Mouse (Mus musculus): ENCODE measurements around the gene Il27ra.
A peak's percentile ranks its signal among the peaks of the same experiment; 100 is the strongest.

Gene Il27ra

DNA sequence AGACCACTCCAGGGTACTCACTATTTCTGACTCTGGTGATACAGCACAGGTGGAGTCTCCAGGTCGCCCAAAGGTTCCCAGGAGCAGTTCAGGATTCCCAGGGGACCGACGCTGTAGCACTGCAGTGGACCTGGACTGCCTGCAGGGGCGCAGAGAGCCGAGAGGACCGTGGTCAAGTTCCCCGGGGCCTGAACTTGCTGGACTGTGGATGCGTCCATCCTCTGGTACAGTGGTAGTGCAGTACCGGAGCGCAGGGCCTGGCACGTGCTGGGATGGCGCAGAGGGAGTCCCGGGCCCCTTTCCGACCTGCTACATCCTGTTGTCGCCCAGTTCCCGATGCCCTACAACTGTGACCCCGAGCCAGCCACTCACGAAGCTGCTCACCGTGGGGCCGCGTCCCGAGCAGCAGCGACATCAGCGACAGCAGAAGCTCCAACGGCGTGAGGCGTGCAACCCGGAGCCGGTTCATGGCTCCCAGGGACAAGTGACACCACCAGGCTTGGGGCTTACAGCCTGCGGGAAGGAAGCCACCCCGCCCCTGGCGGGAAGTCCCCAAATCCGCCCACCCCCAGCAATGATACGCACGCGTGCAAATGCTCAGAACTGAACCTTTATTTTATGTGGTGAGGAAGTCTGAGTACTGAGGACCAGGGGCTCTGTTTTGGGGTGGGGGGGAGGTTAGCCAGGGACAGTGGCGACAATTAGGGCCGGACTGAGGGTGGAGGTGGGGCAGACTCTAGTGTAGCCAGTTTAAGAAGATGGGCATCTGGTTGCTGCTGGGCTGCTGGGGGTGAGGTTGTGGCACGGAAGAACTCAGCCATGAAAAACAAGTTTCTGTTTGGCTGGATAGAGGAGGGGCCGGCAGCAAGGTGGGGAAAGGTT is at the start of gene Il27ra:
Il27ra (minus strand) TSS at position 524 of the 882 bp plus-strand sequence.
- peak; percentile 32 to 60 for DNase-seq (ENCODE audit: low spot score in 2 of 2)

DNA sequence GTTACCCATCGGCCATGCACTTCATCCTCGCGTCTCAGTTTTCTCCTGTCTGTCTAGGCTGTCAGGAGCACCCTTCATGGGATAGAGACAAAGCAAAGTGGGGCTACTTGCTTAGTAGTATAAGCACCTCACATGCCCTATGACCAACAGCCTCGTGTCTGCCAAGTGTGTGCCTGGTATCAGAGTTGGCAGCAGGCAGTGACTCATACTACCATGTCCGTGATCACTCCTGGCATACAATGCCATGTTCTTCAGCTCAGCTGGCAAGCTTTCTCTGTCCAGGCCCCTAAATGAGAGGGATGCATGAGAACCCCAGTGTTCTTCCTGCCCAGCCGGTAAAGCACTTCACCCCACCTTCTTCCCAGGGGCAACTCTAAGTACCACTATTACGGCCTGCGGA is 48.2 kb upstream of the Il27ra start:
- no peak for DNase-seq (ENCODE audit: low spot score in 2 of 2)

DNA sequence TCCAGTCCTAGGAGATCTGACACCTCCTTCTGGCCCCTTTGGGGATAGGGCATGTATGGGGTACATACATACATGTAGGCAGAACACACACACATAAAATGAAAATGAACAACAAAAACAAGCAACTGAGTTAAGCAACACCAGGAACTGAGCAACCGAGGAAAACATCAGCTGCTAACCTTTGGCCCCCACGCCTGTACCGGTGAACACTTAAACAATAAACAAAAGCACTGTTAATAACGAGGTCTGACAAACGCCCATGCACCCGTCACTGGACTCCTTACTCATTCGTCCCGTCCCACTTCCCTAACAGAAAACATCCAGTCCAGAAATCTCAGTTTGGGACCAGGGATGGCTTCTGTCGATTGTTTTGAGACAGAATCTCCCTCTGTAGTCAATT is 46.9 kb upstream of the Il27ra start:
- no peak for DNase-seq (ENCODE audit: low spot score in 2 of 2)

DNA sequence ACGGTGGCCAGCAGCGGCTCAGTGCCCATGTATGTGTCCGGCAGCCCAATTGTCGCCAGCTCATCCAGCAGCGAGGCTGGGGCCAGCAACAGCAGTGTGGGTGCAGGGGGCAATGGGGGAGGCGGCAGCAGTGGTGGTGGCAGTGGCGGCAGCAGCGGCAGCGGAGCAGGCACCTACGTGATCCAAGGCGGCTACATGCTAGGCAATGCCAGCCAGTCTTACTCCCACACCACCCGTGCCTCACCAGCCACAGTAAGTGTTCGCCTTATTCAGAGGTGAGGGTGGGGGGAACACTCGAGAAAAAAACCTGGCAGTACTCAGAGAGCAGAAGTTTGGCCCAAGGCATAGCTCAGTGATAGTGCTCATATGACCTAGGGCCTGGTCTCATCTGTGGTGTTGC is 45.4 kb upstream of the Il27ra start:
- no peak for DNase-seq (ENCODE audit: low spot score in 2 of 2)

DNA sequence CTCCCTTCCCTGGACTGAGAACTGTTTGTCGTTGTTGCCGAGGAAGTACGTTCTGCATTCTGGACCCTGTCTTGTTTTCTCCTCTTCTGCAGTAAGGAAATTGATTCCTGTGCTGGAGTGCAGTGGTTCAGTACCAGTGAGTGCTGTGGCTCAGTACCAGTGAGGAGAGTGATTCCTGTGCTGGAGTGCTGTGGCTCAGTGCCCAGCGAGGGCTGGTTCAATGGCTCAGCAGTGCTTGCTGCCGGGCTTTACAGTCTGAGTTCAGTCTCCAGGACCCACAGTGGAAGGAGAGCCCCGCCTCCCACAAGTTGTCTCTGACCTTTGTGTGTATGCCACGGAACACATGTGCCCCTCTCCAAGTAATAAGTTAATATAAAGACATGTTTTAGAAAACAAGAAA is 44.8 kb upstream of the Il27ra start:
- no peak for DNase-seq (ENCODE audit: low spot score in 2 of 2)

DNA sequence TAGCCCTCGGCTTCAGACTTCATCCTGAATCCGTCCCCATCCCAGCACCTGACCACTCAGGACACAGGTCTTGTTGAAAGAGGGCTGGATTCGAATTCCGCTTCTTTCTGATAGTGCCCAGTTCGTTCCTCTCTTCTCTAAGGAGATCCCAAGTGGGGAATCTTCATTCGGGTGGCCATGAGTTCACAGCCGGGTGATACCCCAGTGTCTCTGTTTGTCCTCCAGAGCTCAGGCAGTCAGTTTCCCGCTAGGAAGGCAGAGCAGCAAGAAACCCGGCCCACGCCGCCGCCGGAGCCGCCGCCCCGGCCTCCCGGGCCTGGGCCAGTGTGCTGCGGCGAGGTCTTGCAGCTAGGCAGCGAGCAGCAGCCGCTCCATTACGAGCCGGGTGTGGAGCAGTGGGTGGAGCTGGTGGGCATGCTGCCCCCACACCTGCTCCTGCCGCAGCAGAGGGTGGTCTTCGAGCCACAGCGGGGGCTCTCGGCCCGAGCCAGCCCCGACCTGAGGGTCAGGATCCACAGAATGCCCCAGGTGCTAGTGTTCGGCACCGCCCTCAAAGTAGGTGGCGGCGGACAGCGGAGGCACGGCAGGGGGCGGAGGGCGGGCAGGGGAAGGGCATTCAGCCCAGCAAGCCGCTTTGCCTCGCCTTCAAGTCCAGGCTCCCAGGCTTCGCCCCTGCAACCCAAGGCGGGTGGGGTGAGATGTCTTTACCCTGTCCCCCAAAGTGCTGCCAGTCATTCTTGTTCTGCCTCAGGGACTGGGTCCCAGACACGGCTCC is 42.1 kb upstream of the Il27ra start:
- no peak for DNase-seq (ENCODE audit: low spot score in 2 of 2)

DNA sequence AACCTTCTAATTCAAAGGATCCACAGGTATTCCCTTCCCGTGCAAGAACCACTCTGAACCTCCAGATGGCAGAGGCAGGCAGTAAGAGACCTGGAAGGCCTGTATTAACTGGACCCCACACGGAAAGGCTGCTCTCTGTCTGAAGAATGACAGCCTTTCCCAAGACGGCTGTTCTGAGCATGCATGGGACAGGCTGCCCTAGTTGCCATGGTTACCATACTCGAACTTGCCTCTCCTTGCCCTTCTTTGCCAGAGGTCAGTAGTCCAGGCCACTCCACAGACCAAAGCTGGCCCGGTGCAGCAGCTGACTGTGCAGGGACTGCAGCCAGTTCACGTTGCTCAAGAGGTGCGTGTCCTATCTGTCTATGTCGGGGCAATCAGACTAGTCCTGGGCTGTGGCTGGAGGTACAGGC is 41.4 kb upstream of the Il27ra start:
- DNase-seq (ENCODE audit: low spot score in 2 of 2) = no peak

DNA sequence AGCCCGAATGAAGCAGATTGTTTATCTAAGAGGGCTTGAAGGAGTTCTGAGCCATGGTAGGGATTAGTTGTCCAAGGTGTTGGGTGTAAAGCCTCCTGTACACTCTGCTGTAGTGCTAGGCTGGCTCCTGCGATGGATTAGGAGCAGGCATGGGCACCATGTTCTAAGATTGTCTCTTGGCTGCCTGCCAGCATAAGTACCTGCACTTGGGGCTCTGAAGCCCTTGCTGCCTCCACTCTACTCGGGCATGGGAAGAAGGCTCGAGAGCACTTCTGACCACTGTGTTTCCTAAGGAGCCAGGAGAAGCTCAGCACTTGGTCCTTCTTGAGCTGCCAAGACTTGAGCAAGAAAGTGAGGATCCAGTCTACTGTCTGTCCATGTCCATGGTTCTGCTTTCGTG is 36.8 kb upstream of the Il27ra start:
- DNase-seq (ENCODE audit: low spot score in 2 of 2) = no peak

DNA sequence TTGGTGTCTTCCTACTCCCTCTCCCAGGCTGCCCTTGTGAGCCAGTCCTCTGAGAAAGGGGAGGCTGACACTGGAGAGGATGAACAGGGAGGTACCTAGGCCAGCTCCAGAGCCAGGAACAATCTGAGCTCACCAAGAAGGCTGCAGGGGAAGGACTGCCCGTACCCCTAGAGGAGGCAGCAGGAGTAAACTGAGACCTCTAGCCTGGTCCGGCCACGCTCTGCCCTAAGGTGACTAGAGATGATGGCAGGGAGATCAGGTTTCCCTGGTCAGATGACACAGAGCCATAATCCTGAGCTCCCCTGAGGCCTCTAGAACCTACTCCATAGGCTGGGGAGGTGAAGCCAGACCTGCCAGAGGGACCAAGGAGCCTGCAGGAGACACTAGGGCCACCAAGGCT is 34.5 kb upstream of the Il27ra start:
- DNase-seq (ENCODE audit: low spot score in 2 of 2) = no peak

DNA sequence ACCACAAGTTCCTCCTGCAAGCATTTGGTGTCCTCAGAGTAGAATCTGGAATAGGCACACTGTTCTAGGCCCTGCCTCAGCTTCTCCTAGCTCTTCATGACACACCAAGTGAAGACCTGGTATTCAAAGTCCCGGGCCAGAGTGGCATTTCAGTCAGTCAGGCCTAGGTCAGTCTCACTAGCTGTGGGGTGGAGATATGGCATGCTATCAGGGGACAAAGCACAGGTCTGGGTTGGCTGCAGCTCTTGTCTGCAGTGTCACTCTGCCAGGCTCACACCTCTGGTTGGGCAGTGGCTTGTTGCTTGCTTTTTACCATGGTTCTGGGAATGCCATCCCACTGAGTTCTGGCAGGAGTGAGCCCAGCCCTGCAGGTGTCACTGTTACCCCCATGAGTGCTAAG is 34.0 kb upstream of the Il27ra start:
- no peak for DNase-seq (ENCODE audit: low spot score in 2 of 2)

DNA sequence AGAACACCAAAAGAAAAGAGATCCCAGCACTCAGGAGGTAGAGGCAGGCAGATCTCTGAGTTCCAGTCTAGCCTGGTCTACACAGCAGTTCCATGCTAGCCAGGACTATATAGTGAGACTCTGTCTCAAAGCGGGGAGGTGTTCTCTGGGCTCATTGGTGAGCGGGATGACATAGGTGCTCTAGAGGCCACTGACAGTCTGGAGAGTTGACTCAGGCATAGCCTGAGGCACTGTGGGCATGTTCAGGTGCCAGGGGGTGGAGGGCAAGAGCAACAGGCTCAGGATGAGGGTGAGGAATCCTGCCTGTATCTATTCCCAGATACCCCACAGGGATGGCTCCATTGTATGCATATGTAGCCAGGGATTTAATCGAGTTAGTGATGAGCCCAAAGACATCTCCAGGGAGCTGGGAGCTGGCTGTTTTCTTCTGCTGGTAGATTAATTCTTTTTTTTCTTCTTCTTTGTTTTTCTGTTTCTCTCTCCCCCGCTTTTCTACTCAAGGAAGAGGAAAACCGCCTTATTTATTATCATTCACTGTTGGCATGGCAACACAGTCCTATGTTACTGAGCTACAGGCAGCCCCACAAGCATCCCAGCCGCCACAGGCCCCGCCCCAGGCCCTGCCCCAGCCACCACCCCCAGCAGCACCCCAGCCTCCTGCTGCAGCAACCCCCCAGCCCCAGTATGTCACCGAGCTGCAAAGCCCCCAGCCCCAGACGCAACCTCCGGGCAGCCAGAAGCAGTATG is 31.0 kb upstream of the Il27ra start:
- no peak for DNase-seq (ENCODE audit: low spot score in 2 of 2)

DNA sequence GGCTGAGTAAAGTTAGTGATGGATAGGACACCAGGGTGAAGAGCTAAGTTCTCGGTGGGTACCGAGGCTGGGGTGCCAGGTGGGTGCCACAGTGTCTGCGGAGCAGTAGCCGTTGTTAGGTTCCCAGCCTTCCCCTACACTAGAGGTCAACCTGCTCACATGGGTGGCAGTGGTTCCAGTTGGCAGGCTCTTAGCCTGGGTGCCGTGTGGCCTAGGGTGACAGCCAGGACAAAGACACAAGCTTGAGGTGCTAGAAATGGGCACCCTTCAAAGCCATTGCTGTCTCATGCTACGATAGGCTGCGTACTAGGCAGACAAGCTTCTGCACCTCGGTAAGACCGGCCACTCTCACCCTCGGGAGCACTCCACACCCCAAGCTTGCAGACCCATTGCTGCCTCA is 29.9 kb upstream of the Il27ra start:
- no peak for DNase-seq (ENCODE audit: low spot score in 2 of 2)

DNA sequence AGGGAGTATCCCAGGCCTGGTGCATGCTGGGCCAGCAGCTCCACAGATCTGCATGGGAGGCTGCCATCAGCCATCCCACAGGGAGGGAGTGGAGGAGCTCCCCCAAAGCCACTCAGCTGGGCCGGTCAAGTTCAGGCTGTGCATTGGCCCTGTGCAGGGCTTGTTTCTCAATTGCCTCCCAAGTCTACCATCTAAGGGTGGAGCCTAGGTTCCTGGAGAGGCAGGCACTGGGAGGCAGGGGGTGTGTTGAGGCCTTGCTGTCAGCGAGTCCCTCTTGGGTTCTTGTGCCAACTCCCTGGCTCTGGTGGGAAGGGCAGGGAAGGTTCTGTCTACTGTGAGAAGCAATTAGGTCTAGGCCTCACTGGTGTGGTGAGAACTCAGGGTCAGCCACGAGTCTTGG is 29.5 kb upstream of the Il27ra start:
- DNase-seq (ENCODE audit: low spot score in 2 of 2) = no peak

DNA sequence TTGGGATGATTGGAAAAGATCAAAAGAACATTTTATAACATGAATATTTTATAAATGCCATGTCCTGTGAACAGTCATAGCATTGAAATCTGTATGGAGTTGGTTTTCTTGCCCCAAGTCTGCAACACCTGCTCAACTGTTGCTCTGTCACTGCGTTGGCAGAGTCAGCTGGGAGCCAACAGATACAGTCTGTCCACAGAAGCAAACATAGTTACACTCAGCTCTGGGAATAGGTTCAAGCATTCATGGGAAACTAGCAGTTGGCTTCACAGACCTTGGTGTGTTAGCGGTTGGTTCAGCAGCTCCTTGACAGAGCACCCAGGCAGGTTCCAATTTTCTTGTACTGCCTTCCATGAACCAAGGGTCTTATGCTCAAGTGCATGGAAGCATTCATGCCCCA is 28.3 kb upstream of the Il27ra start:
- no peak for DNase-seq (ENCODE audit: low spot score in 2 of 2)

DNA sequence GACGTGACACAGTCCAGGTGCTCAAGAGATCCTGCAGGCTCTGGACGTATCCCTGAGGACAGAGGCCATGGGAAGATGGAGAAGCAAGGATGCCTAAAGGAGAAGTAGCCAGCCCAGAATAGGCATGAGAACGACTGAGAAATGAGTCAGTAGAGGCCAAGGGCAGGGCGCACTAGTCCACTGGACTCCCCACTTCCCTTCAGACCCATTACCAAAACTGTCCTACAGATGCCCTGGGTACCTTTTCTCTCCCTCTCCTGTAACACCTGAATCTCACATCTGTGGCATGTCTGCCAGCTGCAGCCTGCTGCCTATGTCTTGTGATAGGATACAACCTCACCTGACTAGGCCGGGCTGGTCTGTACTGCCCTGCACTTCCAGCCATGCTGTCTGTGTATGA is 27.9 kb upstream of the Il27ra start:
- DNase-seq (ENCODE audit: low spot score in 2 of 2) = no peak

DNA sequence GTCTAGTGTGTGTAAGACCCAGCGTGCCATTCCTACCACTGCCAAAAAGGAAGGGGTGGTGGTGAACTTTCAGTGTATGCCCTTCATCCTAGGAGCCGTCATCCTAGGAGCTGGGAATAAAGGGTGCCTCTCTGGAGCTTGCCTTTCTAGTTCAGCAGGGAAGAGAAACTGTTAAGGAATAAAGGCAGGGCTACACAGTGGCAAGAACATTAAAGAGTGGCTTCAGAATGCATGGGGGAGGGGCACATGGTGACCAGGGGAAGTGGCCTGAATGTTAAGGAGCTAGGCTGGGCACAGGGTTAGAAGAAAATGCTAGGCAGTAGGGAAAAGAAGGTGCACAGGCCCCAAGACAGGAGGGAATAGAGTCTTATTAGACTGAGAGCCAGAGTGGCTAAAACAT is 27.4 kb upstream of the Il27ra start:
- no peak for DNase-seq (ENCODE audit: low spot score in 2 of 2)

DNA sequence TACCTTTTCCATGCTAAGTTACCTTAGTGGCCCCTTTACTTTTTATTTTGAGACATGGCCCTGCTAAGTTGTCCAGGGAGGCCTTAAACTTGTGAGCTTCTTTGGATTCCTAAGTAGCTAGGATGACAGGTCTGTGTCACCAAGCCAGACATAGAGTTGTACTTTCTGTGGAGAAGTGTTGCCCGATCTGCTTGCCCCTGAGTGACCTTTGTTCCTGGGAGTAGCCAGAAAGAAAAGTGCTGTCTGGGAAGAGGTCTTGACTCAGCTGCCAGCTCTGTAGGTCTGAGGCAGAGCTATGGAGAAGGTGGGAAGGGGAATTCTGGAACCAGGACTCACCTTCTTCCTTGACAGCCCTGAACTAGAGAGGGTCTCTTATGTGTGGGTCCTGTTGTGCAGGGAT is 26.8 kb upstream of the Il27ra start:
- no peak for DNase-seq (ENCODE audit: low spot score in 2 of 2)

DNA sequence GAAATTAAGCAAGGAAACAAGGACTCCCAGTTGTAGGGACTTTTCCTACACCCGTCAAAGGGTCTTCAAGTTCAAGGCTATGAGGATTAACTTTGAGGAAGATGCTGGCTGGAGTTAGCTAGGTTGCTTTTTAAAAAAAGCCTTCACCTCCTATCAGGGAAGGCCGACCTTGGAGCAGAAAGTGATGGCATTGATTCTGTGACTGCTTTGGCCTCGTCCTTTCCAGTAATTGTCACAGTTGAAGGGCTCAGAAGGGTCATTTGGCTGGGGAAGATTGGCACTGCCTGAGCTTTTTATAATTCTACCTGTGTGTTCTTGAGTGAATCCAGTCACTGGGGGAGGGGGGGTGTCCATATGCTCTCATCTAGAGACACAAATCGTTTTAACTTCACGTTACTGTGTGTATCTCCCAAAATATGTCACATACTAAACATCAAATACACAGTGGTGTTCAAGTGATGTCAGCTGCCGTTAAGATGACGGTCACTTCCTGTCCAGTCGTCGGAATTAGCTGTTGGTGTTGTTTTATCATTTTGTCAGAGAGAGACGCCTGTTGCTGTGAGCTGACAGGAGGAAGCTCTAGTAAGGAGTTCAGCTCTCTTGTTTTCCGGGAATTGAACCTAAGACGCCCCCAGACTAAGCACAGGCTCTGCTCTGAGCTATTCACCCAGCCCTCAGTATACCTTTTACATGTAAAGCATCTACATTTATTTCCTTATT is 26.1 kb upstream of the Il27ra start:
- no peak for DNase-seq (ENCODE audit: low spot score in 2 of 2)

DNA sequence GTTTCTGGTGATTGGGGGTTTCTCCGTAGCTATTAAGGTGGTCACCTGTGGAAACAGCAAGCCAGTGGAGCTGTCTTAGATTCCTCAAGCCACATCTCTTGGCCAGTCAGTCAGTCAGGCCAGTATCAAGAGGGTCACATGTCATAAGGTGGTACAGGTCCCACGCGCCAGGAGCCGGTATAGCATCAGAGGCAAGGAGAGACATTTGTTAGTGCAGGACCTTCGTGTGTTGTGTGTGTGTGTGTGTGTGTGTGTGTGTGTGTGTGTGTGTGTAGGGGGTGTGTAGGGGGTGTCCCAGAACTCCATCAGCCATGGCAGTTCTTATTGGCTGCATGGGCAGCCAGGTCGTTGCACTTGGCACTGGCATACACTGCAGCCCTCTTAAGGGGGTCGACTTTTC is 25.5 kb upstream of the Il27ra start:
- DNase-seq (ENCODE audit: low spot score in 2 of 2) = no peak

DNA sequence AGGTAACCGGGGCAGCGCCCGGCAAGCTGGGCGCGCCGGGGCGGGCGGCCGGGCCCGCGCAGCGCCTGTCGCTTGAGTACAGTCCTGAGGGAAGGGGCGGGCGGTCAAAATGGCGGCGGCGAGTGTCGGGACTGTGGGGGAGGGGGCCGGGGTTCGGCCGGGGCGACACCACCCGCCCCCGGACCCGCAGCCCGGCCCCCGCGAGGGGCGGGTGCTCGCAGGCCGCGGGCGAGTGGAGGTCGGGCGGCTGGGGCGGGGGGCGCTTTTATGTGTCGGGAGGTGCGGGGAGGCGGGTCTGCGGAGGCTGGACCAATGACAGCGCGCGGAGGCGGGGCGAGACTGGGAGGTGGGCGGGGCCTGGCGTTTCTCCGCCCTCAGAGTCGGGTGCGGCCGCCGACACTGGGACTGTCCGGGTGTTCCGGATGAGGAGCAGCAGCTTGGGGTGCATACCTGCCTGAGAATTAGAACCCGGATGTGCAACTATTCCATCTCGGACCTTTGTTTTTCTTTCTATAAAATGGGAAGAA is 24.7 kb upstream of the Il27ra start:
- DNase-seq (ENCODE audit: low spot score in 2 of 2) = peak; percentile 97 to 98

DNA sequence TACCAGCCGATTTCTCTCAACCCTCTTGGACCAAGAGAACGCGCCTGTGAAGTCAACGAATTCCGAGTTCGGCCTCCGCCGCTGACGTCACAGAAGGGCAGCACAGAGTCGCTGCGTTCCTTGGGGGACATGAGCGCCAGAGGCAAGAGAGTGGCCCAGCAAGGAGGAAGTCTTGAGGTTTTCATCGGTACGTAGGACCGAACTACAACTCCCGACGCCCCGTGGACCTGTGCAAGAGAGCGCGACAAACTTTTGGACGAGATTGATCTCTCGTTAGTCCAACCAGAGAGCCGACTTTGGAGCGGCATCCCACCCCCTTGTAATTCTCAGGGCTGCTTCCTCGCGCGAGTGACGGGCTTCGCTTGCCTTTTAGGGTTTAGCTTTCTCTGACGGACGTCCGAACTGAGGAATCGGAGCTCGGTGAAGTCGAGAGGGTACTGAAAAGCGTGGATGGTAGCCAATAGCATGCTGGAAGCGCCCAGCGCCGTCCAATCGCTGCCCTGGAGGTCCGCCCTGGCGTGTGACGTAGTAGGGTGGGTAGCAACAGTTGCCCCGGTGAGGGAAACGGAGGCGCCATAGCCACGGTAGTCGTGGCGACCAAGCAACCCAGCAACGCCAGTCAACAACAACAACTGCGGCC is 24.0 kb upstream of the Il27ra start, which contains the start of gene Rfx1:
Rfx1 (plus strand) TSS at position 544 of the 640 bp plus-strand sequence.
- peak; percentile 96 to 98 for DNase-seq (ENCODE audit: low spot score in 2 of 2)
